Mouse (Mus musculus) heart, embryonic 11.5 days (tissue): ENCODE measurements around the gene Mgll. TPM values are rescaled to one million over a fixed set of nuclear protein-coding genes. Genes with fewer than 3 reads are reported as not detected.

Source experiments
- polyA plus RNA-seq: library from polyadenylated mRNA; unstranded; fragments of >200 nt; fragmentation: Nextera tagmentation; extraction: Ambion mirVana; gene quantifications from 2 replicates; pipeline ENCODE4 v1.2.1, GENCODE M21; 2014

Gene Mgll
- polyA plus RNA-seq, 1 experiment from 2014 or later, result 8.6 TPM

Other genes starting within 250 kb of the Mgll start
- gene Sec61a1, start 205.5 kb upstream of the Mgll start, polyA plus RNA-seq, result 165 and 188 TPM in 2 replicates
- 7.7 and 15.2 TPM in 2 replicates for gene Kbtbd12, start 86.5 kb upstream of the Mgll start, polyA plus RNA-seq
- gene Abtb1, start 117.6 kb downstream of the Mgll start, polyA plus RNA-seq, result 16.0 and 18.2 TPM in 2 replicates
- gene Podxl2, start 150.6 kb downstream of the Mgll start, polyA plus RNA-seq, result 26.4 and 27.2 TPM in 2 replicates
- gene Mcm2, start 174.4 kb downstream of the Mgll start, polyA plus RNA-seq, result 119 and 138 TPM in 2 replicates
- gene Tpra1, start 177.8 kb downstream of the Mgll start, polyA plus RNA-seq, result 40.1 and 41.8 TPM in 2 replicates